Mouse (Mus musculus): ENCODE data around the gene Nhsl1. TPM values are rescaled to one million over a fixed set of nuclear protein-coding genes. Genes with fewer than 3 reads are reported as not detected.

Gene Nhsl1
- polyA plus RNA-seq (2015; fragmentation: Nextera tagmentation; extraction: Ambion mirVana) = 3.2 and 4.3 TPM in 2 replicates

DNA sequence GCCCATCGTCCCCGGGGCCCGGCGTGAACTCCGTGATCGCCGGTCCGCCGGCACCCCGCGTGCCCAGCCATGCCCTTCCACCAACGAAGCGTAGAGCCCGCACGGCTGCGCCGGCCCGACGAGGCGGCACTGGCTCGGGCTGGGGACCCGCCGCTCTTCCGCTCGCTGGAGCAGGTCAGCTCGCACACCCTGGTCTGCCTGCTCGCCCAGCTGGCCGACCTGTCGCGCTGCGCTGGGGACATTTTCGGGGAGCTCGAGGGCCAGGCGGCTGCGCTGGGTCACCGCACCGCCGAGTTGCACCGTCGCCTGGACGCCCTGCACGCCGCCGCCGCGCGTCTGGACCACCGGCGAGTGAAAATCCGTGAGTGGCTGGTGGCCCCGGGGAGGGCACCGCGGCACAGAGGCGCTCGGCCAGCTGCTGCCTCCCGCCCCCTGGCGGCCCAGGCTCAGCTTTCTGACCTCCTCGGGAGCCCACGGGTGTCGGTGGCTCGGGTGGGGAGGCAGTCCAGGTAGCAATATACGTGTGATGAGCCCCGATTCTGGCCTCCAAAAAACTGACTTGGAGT, at the start of gene Nhsl1:
Gene Nhsl1, plus strand, starts transcription at position 70 of the 566 bp plus-strand sequence.

DNA sequence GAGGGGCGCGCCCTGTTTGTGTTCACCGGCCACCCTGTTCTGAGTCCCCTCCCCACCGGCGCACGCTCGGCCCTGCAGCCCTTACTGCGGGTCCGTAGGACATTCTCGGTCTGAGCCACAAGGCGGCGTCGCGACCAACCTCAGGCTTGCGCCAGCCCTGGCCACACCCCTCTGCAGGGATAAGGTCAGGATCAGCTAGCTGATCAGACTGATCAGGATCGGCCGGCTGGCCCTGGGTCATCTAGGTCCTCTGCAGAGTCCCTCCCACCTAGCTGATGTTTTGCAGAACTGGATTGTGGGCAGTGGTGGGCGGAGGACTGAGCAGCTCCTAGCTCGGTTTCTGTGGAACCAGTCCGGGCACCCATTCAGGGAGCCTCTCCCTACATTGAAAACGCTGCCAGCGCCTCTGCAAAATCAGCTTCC, 227.0 kb downstream of the Nhsl1 start, which contains the start of gene Hebp2:
Gene Hebp2, minus strand, starts transcription at position 264 of the 423 bp plus-strand sequence.

Other genes with a start within 250 kb of the Nhsl1 start
- 0.63 and 1.2 TPM in 2 replicates for gene Ect2l, start 108.1 kb upstream of the Nhsl1 start, polyA plus RNA-seq (2015; fragmentation: Nextera tagmentation; extraction: Ambion mirVana)
- gene Ccdc28a, start 84.0 kb upstream of the Nhsl1 start, polyA plus RNA-seq (2015; fragmentation: Nextera tagmentation; extraction: Ambion mirVana) = 20.9 and 24.5 TPM in 2 replicates
- 9.3 and 11.8 TPM in 2 replicates for gene Hebp2, start 227.1 kb downstream of the Nhsl1 start, polyA plus RNA-seq (2015; fragmentation: Nextera tagmentation; extraction: Ambion mirVana)